Mouse (Mus musculus) layer of hippocampus, postnatal 25 days (tissue): Measurements from ENCODE around the gene Ppp1r3a. TPM values are rescaled to one million over a fixed set of nuclear protein-coding genes. Genes with fewer than 3 reads are reported as not detected.
"Not testable (repeated sequence)": the region's sequence is repeated elsewhere in the genome, so short reads cannot be mapped to it uniquely, and the experiment has no call there.

Experiments
- DNase-seq, 2 experiments: peaks; one replicate each; pipeline ENCODE4 v3.0.0; 2022; ENCODE audit warnings: mixed read lengths in 2 of 2, low spot score in 1 of 2; ENCODE audit errors: extremely low spot score in 1 of 2
- total RNA-seq, 2 experiments: library from RNA; stranded (reverse); gene quantifications; 2 replicates each; pipeline ENCODE4 v1.2.3; 2021

The Ppp1r3a gene
- not detected for total RNA-seq

GRCm38 (mm10) chr6:14754901-14755591 is at the start of gene Ppp1r3a:
Ppp1r3a (minus strand) TSS chr6:14755274.
- no peak for DNase-seq

- no peak for DNase-seq
These were observed 32.3 kb upstream of the Ppp1r3a start for GRCm38 (mm10) chr6:14787157-14787938.

GRCm38 (mm10) chr6:14777920-14778319 is 22.8 kb upstream of the Ppp1r3a start:
- DNase-seq, result no peak

- no peak for DNase-seq
These were observed 16.6 kb upstream of the Ppp1r3a start for GRCm38 (mm10) chr6:14771717-14772116.

- DNase-seq, result no peak
These were observed 2.4 kb upstream of the Ppp1r3a start for GRCm38 (mm10) chr6:14757486-14757885.

GRCm38 (mm10) chr6:14753512-14753911 is 1.6 kb downstream of the Ppp1r3a start:
- DNase-seq, result no peak

GRCm38 (mm10) chr6:14752211-14752610 is 2.9 kb downstream of the Ppp1r3a start:
- no peak for DNase-seq

GRCm38 (mm10) chr6:14747000-14747399 is 8.1 kb downstream of the Ppp1r3a start:
- no peak for DNase-seq

- DNase-seq, result no peak
These were observed 19.1 kb downstream of the Ppp1r3a start for GRCm38 (mm10) chr6:14736017-14736416.

GRCm38 (mm10) chr6:14731011-14731410 is 24.1 kb downstream of the Ppp1r3a start:
- no peak for DNase-seq

- DNase-seq, result no peak
These were observed 34.2 kb downstream of the Ppp1r3a start for GRCm38 (mm10) chr6:14720772-14721414.

- no peak for DNase-seq
These were observed 34.8 kb downstream of the Ppp1r3a start for GRCm38 (mm10) chr6:14720110-14720771.

GRCm38 (mm10) chr6:14715129-14715989 is 39.7 kb downstream of the Ppp1r3a start:
- DNase-seq, result no peak

GRCm38 (mm10) chr6:14712146-14712545 is 42.9 kb downstream of the Ppp1r3a start:
- no peak for DNase-seq

- DNase-seq, result no peak
These were observed 55.0 kb downstream of the Ppp1r3a start for GRCm38 (mm10) chr6:14700030-14700429.

GRCm38 (mm10) chr6:14679231-14679887 is 75.7 kb downstream of the Ppp1r3a start:
- DNase-seq, result not testable (repeated sequence)

- not testable (repeated sequence) for DNase-seq
These were observed 86.1 kb downstream of the Ppp1r3a start for GRCm38 (mm10) chr6:14668966-14669365.

GRCm38 (mm10) chr6:14667651-14668050 is 87.4 kb downstream of the Ppp1r3a start:
- DNase-seq, result not testable (repeated sequence)
